Mouse (Mus musculus): Measurements from ENCODE around the gene Pprc1. TPM values are rescaled to one million over a fixed set of nuclear protein-coding genes. Genes with fewer than 3 reads are reported as not detected.
A peak's percentile ranks its signal among the peaks of the same experiment; 100 is the strongest.

Gene Pprc1
- polyA plus RNA-seq, 1 experiment from 2014 or later, result 15.4 TPM

- H3K27ac ChIP-seq (ENCODE audit: low read depth, low read length), result no peak overlapping the region
- H3K36me3 ChIP-seq (ENCODE audit: control insufficient read depth, insufficient read depth, low read length), result peaks cover 39% of the 10 kb centered on the region
- H3K27me3 ChIP-seq (replicated peaks; ENCODE audit: control insufficient read depth, insufficient read depth, low read length), result no peaks in the 10 kb centered on the region
- H3K9ac ChIP-seq (ENCODE audit: low read depth, low read length), result no peak overlapping the region
- WGBS, result 75% methylated on average over 10 of the region's 10 CpGs
- no peaks in the 10 kb centered on the region for H3K9me3 ChIP-seq (ENCODE audit: control insufficient read depth, low read length)
- ATAC-seq, result no peak
- no peaks in the 10 kb centered on the region for H3K4me1 ChIP-seq (ENCODE audit: control insufficient read depth, insufficient read depth, low read depth, low read length)
- no peak overlapping the region for H3K4me2 ChIP-seq (ENCODE audit: low read length)
- H3K4me3 ChIP-seq (ENCODE audit: low read length), result no peak overlapping the region
These were observed 23.4 kb downstream of the Pprc1 start for GRCm38 (mm10) chr19:46068054-46068453.

- H3K27ac ChIP-seq (ENCODE audit: low read depth, low read length), result no peak overlapping the region
- H3K4me1 ChIP-seq (ENCODE audit: control insufficient read depth, insufficient read depth, low read depth, low read length), result peaks cover 17% of the 10 kb centered on the region
- H3K9me3 ChIP-seq (ENCODE audit: control insufficient read depth, low read length), result no peaks in the 10 kb centered on the region
- no peak overlapping the region for H3K4me2 ChIP-seq (ENCODE audit: low read length)
- no peak overlapping the region for H3K4me3 ChIP-seq (ENCODE audit: low read length)
- H3K36me3 ChIP-seq (ENCODE audit: control insufficient read depth, insufficient read depth, low read length), result peaks cover 9% of the 10 kb centered on the region
- 86% methylated on average over 7 of the region's 7 CpGs for WGBS
- H3K9ac ChIP-seq (ENCODE audit: low read depth, low read length), result no peak overlapping the region
- no peak for ATAC-seq
- H3K27me3 ChIP-seq (replicated peaks; ENCODE audit: control insufficient read depth, insufficient read depth, low read length), result no peaks in the 10 kb centered on the region
These were observed 28.6 kb downstream of the Pprc1 start for GRCm38 (mm10) chr19:46073285-46073684.

- Histone ChIP-seq H3K4me2 (ENCODE audit: low read length) (no peak overlapping the region), H3K9ac (ENCODE audit: low read depth, low read length) (no peak overlapping the region), H3K36me3 (ENCODE audit: control insufficient read depth, insufficient read depth, low read length) (peaks cover 9% of the 10 kb centered on the region), H3K27me3 (replicated peaks; ENCODE audit: control insufficient read depth, insufficient read depth, low read length) (no peaks in the 10 kb centered on the region), H3K4me3 (ENCODE audit: low read length) (no peak overlapping the region), H3K4me1 (ENCODE audit: control insufficient read depth, insufficient read depth, low read depth, low read length) (peaks cover 17% of the 10 kb centered on the region), H3K9me3 (ENCODE audit: control insufficient read depth, low read length) (no peaks in the 10 kb centered on the region), H3K27ac (ENCODE audit: low read depth, low read length) (no peak overlapping the region)
- 91% methylated on average over 5 of the region's 5 CpGs for WGBS
- no peak for ATAC-seq
These were observed 29.6 kb downstream of the Pprc1 start for GRCm38 (mm10) chr19:46074266-46074665.

- Histone ChIP-seq H3K27ac (ENCODE audit: low read depth, low read length) (peak within 1 kb of the TSS; percentile 66), H3K4me3 (ENCODE audit: low read length) (peak within 1 kb of the TSS; percentile 89), H3K36me3 (ENCODE audit: control insufficient read depth, insufficient read depth, low read length) (peaks cover 16% of the 10 kb centered on the region; the same call in 1 of the 2 replicates), H3K4me1 (ENCODE audit: control insufficient read depth, insufficient read depth, low read depth, low read length) (peaks cover 17% of the 10 kb centered on the region), H3K27me3 (replicated peaks; ENCODE audit: control insufficient read depth, insufficient read depth, low read length) (no peaks in the 10 kb centered on the region), H3K9ac (ENCODE audit: low read depth, low read length) (peak within 1 kb of the TSS; percentile 78), H3K4me2 (ENCODE audit: low read length) (peak within 1 kb of the TSS; percentile 89), H3K9me3 (ENCODE audit: control insufficient read depth, low read length) (no peaks in the 10 kb centered on the region)
- WGBS, result under 1% methylated on average over 66 of the region's 66 CpGs
- ATAC-seq, result peak; percentile 99
These were observed 31.2 kb downstream of the Pprc1 start, which contains the start of gene Nolc1 for GRCm38 (mm10) chr19:46075616-46076607. Gene Nolc1, plus strand, starts transcription at chr19:46075863.

- Histone ChIP-seq H3K4me2 (ENCODE audit: low read length) (no peak overlapping the region), H3K9ac (ENCODE audit: low read depth, low read length) (no peak overlapping the region), H3K4me1 (ENCODE audit: control insufficient read depth, insufficient read depth, low read depth, low read length) (peaks cover 17% of the 10 kb centered on the region), H3K36me3 (ENCODE audit: control insufficient read depth, insufficient read depth, low read length) (peaks cover 31% of the 10 kb centered on the region), H3K9me3 (ENCODE audit: control insufficient read depth, low read length) (no peaks in the 10 kb centered on the region), H3K27me3 (replicated peaks; ENCODE audit: control insufficient read depth, insufficient read depth, low read length) (no peaks in the 10 kb centered on the region), H3K27ac (ENCODE audit: low read depth, low read length) (no peak overlapping the region), H3K4me3 (ENCODE audit: low read length) (no peak overlapping the region)
- WGBS, result 66% methylated on average over 3 of the region's 3 CpGs
- no peak for ATAC-seq
These were observed 33.8 kb downstream of the Pprc1 start for GRCm38 (mm10) chr19:46078535-46078934.

- H3K27me3 ChIP-seq (replicated peaks; ENCODE audit: control insufficient read depth, insufficient read depth, low read length), result no peaks in the 10 kb centered on the region
- no peaks in the 10 kb centered on the region for H3K4me1 ChIP-seq (ENCODE audit: control insufficient read depth, insufficient read depth, low read depth, low read length)
- H3K4me3 ChIP-seq (ENCODE audit: low read length), result no peak overlapping the region
- no peak for ATAC-seq
- H3K36me3 ChIP-seq (ENCODE audit: control insufficient read depth, insufficient read depth, low read length), result peaks cover 43% of the 10 kb centered on the region
- 97% methylated on average over 8 of the region's 8 CpGs for WGBS
- no peak overlapping the region for H3K9ac ChIP-seq (ENCODE audit: low read depth, low read length)
- H3K27ac ChIP-seq (ENCODE audit: low read depth, low read length), result no peak overlapping the region
- no peak overlapping the region for H3K4me2 ChIP-seq (ENCODE audit: low read length)
- H3K9me3 ChIP-seq (ENCODE audit: control insufficient read depth, low read length), result no peaks in the 10 kb centered on the region
These were observed 40.5 kb downstream of the Pprc1 start for GRCm38 (mm10) chr19:46085185-46085584.

- no peaks in the 10 kb centered on the region for H3K9me3 ChIP-seq (ENCODE audit: control insufficient read depth, low read length)
- no peak overlapping the region for H3K27ac ChIP-seq (ENCODE audit: low read depth, low read length)
- H3K4me2 ChIP-seq (ENCODE audit: low read length), result no peak overlapping the region
- H3K4me3 ChIP-seq (ENCODE audit: low read length), result no peak overlapping the region
- H3K9ac ChIP-seq (ENCODE audit: low read depth, low read length), result no peak overlapping the region
- no peaks in the 10 kb centered on the region for H3K4me1 ChIP-seq (ENCODE audit: control insufficient read depth, insufficient read depth, low read depth, low read length)
- no peak for ATAC-seq
- no peaks in the 10 kb centered on the region for H3K27me3 ChIP-seq (replicated peaks; ENCODE audit: control insufficient read depth, insufficient read depth, low read length)
- H3K36me3 ChIP-seq (ENCODE audit: control insufficient read depth, insufficient read depth, low read length), result peaks cover 36% of the 10 kb centered on the region
- WGBS, result 50% methylated on average over 3 of the region's 3 CpGs
These were observed 41.7 kb downstream of the Pprc1 start for GRCm38 (mm10) chr19:46086337-46086736.

- H3K9ac ChIP-seq (ENCODE audit: low read depth, low read length), result no peak overlapping the region
- 73% methylated on average over 7 of the region's 7 CpGs for WGBS
- no peaks in the 10 kb centered on the region for H3K27me3 ChIP-seq (replicated peaks; ENCODE audit: control insufficient read depth, insufficient read depth, low read length)
- H3K4me3 ChIP-seq (ENCODE audit: low read length), result no peak overlapping the region
- no peaks in the 10 kb centered on the region for H3K9me3 ChIP-seq (ENCODE audit: control insufficient read depth, low read length)
- H3K4me2 ChIP-seq (ENCODE audit: low read length), result no peak overlapping the region
- H3K4me1 ChIP-seq (ENCODE audit: control insufficient read depth, insufficient read depth, low read depth, low read length), result no peaks in the 10 kb centered on the region
- H3K36me3 ChIP-seq (ENCODE audit: control insufficient read depth, insufficient read depth, low read length), result peaks cover 23% of the 10 kb centered on the region
- no peak overlapping the region for H3K27ac ChIP-seq (ENCODE audit: low read depth, low read length)
- no peak for ATAC-seq
These were observed 43.2 kb downstream of the Pprc1 start for GRCm38 (mm10) chr19:46087871-46088270.

GRCm38 (mm10) chr19:46091641-46092040, 47.0 kb downstream of the Pprc1 start:
- no peak overlapping the region for H3K9ac ChIP-seq (ENCODE audit: low read depth, low read length)
- ATAC-seq, result no peak
- no peaks in the 10 kb centered on the region for H3K9me3 ChIP-seq (ENCODE audit: control insufficient read depth, low read length)
- no peak overlapping the region for H3K4me2 ChIP-seq (ENCODE audit: low read length)
- 93% methylated on average over 4 of the region's 4 CpGs for WGBS
- no peak overlapping the region for H3K4me3 ChIP-seq (ENCODE audit: low read length)
- no peaks in the 10 kb centered on the region for H3K4me1 ChIP-seq (ENCODE audit: control insufficient read depth, insufficient read depth, low read depth, low read length)
- no peaks in the 10 kb centered on the region for H3K27me3 ChIP-seq (replicated peaks; ENCODE audit: control insufficient read depth, insufficient read depth, low read length)
- no peak overlapping the region for H3K27ac ChIP-seq (ENCODE audit: low read depth, low read length)
- H3K36me3 ChIP-seq (ENCODE audit: control insufficient read depth, insufficient read depth, low read length), result no peaks in the 10 kb centered on the region

All from hindbrain, embryonic 16.5 days (tissue).